Mouse (Mus musculus): ENCODE measurements around the gene Fam189a1.

- TF ChIP-seq MAX (IDR thresholded peaks at IDR 0.05; ENCODE audit: low read length) = no peak
- TF ChIP-seq EP300 (IDR thresholded peaks at IDR 0.05; ENCODE audit: low read depth in 1 of 2, low read length in 2 of 2) = no peak
Measured at GRCm38 (mm10) chr7:64920735-64921134, 235.6 kb downstream of the Fam189a1 start.
